Mouse (Mus musculus) activated CD4-positive, CD25-positive, alpha-beta regulatory T cell, adult 4 months (primary cell): ENCODE results near the gene Gm13023. TPM values are rescaled to one million over a fixed set of nuclear protein-coding genes. Genes with fewer than 3 reads are reported as not detected.
"Not testable (repeated sequence)": the region's sequence is repeated elsewhere in the genome, so short reads cannot be mapped to it uniquely, and the experiment has no call there.

Experiments used
- ATAC-seq: one replicate; pipeline ENCODE4 v1.8.0; 2017
- polyA plus RNA-seq, 2 experiments: library from polyadenylated mRNA; unstranded; fragments of 100-300 nt; shearing (Covaris generic); gene quantifications; one replicate each; pipeline ENCODE4 v1.2.1; 2017

Gm13023 gene
- not detected for polyA plus RNA-seq

- ATAC-seq, result not testable (repeated sequence)
Observed at GRCm38 (mm10) chr4:143789052-143789451, at the start of gene Gm13023. TSS of gene Gm13023 (plus strand) at chr4:143789352.

GRCm38 (mm10) chr4:143815993-143816392 lies 26.8 kb downstream of the Gm13023 start, which contains the start of gene Gm13084:
TSS of gene Gm13084 (minus strand) at chr4:143816093.
- ATAC-seq, result no peak

Other genes with a start within 250 kb of the Gm13023 start
- gene BC080695, start 237.7 kb upstream of the Gm13023 start, polyA plus RNA-seq, result not detected
- gene Gm13057, start 237.6 kb upstream of the Gm13023 start, polyA plus RNA-seq, result not detected
- not detected for gene Gm13083, start 174.3 kb upstream of the Gm13023 start, polyA plus RNA-seq
- gene Gm13088, start 132.1 kb upstream of the Gm13023 start, polyA plus RNA-seq, result not detected
- gene Gm13089, start 86.6 kb upstream of the Gm13023 start, polyA plus RNA-seq, result under 1 TPM in 1 of 2 experiments, not detected in 1; 0.30 TPM
- under 1 TPM in 1 of 2 experiments, not detected in 1; 0.16 TPM for gene Gm13078, start 69.9 kb upstream of the Gm13023 start, polyA plus RNA-seq
- gene Gm13084, start 26.7 kb downstream of the Gm13023 start, polyA plus RNA-seq, result not detected
- not detected for gene Gm13103, start 57.1 kb downstream of the Gm13023 start, polyA plus RNA-seq
- gene Pramef6, start 111.0 kb downstream of the Gm13023 start, polyA plus RNA-seq, result not detected
- gene Pramef25, start 161.7 kb downstream of the Gm13023 start, polyA plus RNA-seq, result not detected
- gene Gm13101, start 177.6 kb downstream of the Gm13023 start, polyA plus RNA-seq, result not detected
- not detected for gene Pramef17, start 205.0 kb downstream of the Gm13023 start, polyA plus RNA-seq